Mouse (Mus musculus): ENCODE data around the gene M6pr. TPM values are rescaled to one million over a fixed set of nuclear protein-coding genes. Genes with fewer than 3 reads are reported as not detected.

Gene M6pr
- polyA plus RNA-seq, 1 experiment: 107 TPM

- WGBS: 85% methylated on average over 6 of the region's 6 CpGs
- H3K27me3 ChIP-seq (replicated peaks; ENCODE audit: control insufficient read depth, insufficient read depth, low read length): no peaks in the 10 kb centered on the region
- H3K4me1 ChIP-seq (ENCODE audit: control insufficient read depth, insufficient read depth, low read length): no peaks in the 10 kb centered on the region
- no peak for DNase-seq
- no peak within 1 kb of the TSS for H3K27ac ChIP-seq (ENCODE audit: insufficient read depth, low read depth, low read length)
- no peaks in the 10 kb centered on the region for H3K36me3 ChIP-seq (ENCODE audit: control insufficient read depth, insufficient read depth, low read length)
- H3K4me3 ChIP-seq (ENCODE audit: insufficient read depth, low read depth, low read length): no peak within 1 kb of the TSS
- no peak for TF ChIP-seq POLR2A (IDR thresholded peaks at IDR 0.05; ENCODE audit: low read depth, low read length)
- TF ChIP-seq CTCF (conservative IDR thresholded peaks at IDR 0.05; ENCODE audit: insufficient read depth, insufficient read length, low read depth, low read length): no peak
These were observed 25.7 kb upstream of the M6pr start, which contains the start of gene Klrg1 for GRCm38 (mm10) chr6:122282782-122283181. Gene Klrg1, minus strand, starts transcription at chr6:122282882.

- WGBS: 85% methylated on average over 2 of the region's 2 CpGs
- no peaks in the 10 kb centered on the region for H3K4me1 ChIP-seq (ENCODE audit: control insufficient read depth, insufficient read depth, low read length)
- TF ChIP-seq POLR2A (IDR thresholded peaks at IDR 0.05; ENCODE audit: low read depth, low read length) (no peak), CTCF (conservative IDR thresholded peaks at IDR 0.05; ENCODE audit: insufficient read depth, insufficient read length, low read depth, low read length) (no peak)
- no peaks in the 10 kb centered on the region for H3K36me3 ChIP-seq (ENCODE audit: control insufficient read depth, insufficient read depth, low read length)
- no peak overlapping the region for H3K27ac ChIP-seq (ENCODE audit: insufficient read depth, low read depth, low read length)
- no peaks in the 10 kb centered on the region for H3K27me3 ChIP-seq (replicated peaks; ENCODE audit: control insufficient read depth, insufficient read depth, low read length)
- no peak for DNase-seq
- H3K4me3 ChIP-seq (ENCODE audit: insufficient read depth, low read depth, low read length): no peak overlapping the region
These were observed 25.1 kb upstream of the M6pr start for GRCm38 (mm10) chr6:122283429-122283828.

- DNase-seq: no peak
- no peaks in the 10 kb centered on the region for H3K27me3 ChIP-seq (replicated peaks; ENCODE audit: control insufficient read depth, insufficient read depth, low read length)
- H3K36me3 ChIP-seq (ENCODE audit: control insufficient read depth, insufficient read depth, low read length): no peaks in the 10 kb centered on the region
- H3K4me3 ChIP-seq (ENCODE audit: insufficient read depth, low read depth, low read length): no peak overlapping the region
- no peak overlapping the region for H3K27ac ChIP-seq (ENCODE audit: insufficient read depth, low read depth, low read length)
- H3K4me1 ChIP-seq (ENCODE audit: control insufficient read depth, insufficient read depth, low read length): no peaks in the 10 kb centered on the region
- 86% methylated on average over 4 of the region's 4 CpGs for WGBS
- TF ChIP-seq POLR2A (IDR thresholded peaks at IDR 0.05; ENCODE audit: low read depth, low read length): no peak
These were observed 24.2 kb upstream of the M6pr start for GRCm38 (mm10) chr6:122284304-122284703.

GRCm38 (mm10) chr6:122284823-122285222, 23.7 kb upstream of the M6pr start:
- no peak for TF ChIP-seq CTCF (conservative IDR thresholded peaks at IDR 0.05; ENCODE audit: insufficient read depth, insufficient read length, low read depth, low read length)
- TF ChIP-seq POLR2A (IDR thresholded peaks at IDR 0.05; ENCODE audit: low read depth, low read length): no peak
- no peak overlapping the region for H3K4me3 ChIP-seq (ENCODE audit: insufficient read depth, low read depth, low read length)
- no peak overlapping the region for H3K27ac ChIP-seq (ENCODE audit: insufficient read depth, low read depth, low read length)
- H3K27me3 ChIP-seq (replicated peaks; ENCODE audit: control insufficient read depth, insufficient read depth, low read length): no peaks in the 10 kb centered on the region
- WGBS: 65% methylated on average over 1 of the region's 1 CpGs
- no peak for DNase-seq
- H3K4me1 ChIP-seq (ENCODE audit: control insufficient read depth, insufficient read depth, low read length): no peaks in the 10 kb centered on the region
- no peaks in the 10 kb centered on the region for H3K36me3 ChIP-seq (ENCODE audit: control insufficient read depth, insufficient read depth, low read length)

GRCm38 (mm10) chr6:122288263-122288662, 20.3 kb upstream of the M6pr start:
- Histone ChIP-seq H3K27ac (ENCODE audit: insufficient read depth, low read depth, low read length) (no peak overlapping the region), H3K36me3 (ENCODE audit: control insufficient read depth, insufficient read depth, low read length) (no peaks in the 10 kb centered on the region), H3K27me3 (replicated peaks; ENCODE audit: control insufficient read depth, insufficient read depth, low read length) (no peaks in the 10 kb centered on the region), H3K4me1 (ENCODE audit: control insufficient read depth, insufficient read depth, low read length) (no peaks in the 10 kb centered on the region), H3K4me3 (ENCODE audit: insufficient read depth, low read depth, low read length) (no peak overlapping the region)
- no peak for DNase-seq
- WGBS: 55% methylated on average over 1 of the region's 1 CpGs
- TF ChIP-seq POLR2A (IDR thresholded peaks at IDR 0.05; ENCODE audit: low read depth, low read length) (no peak), CTCF (conservative IDR thresholded peaks at IDR 0.05; ENCODE audit: insufficient read depth, insufficient read length, low read depth, low read length) (no peak)

GRCm38 (mm10) chr6:122289313-122289712, 19.2 kb upstream of the M6pr start:
- 94% methylated on average over 1 of the region's 1 CpGs for WGBS
- Histone ChIP-seq H3K27ac (ENCODE audit: insufficient read depth, low read depth, low read length) (no peak overlapping the region), H3K4me1 (ENCODE audit: control insufficient read depth, insufficient read depth, low read length) (no peaks in the 10 kb centered on the region), H3K27me3 (replicated peaks; ENCODE audit: control insufficient read depth, insufficient read depth, low read length) (no peaks in the 10 kb centered on the region), H3K36me3 (ENCODE audit: control insufficient read depth, insufficient read depth, low read length) (no peaks in the 10 kb centered on the region), H3K4me3 (ENCODE audit: insufficient read depth, low read depth, low read length) (no peak overlapping the region)
- TF ChIP-seq CTCF (conservative IDR thresholded peaks at IDR 0.05; ENCODE audit: insufficient read depth, insufficient read length, low read depth, low read length) (no peak), POLR2A (IDR thresholded peaks at IDR 0.05; ENCODE audit: low read depth, low read length) (no peak)
- no peak for DNase-seq

- WGBS: 16% methylated on average over 3 of the region's 3 CpGs
- no peak for DNase-seq
- no peak overlapping the region for H3K27ac ChIP-seq (ENCODE audit: insufficient read depth, low read depth, low read length)
These were observed 18.3 kb upstream of the M6pr start for GRCm38 (mm10) chr6:122290253-122290652.

GRCm38 (mm10) chr6:122291264-122291663, 17.3 kb upstream of the M6pr start:
- WGBS: 91% methylated on average over 2 of the region's 2 CpGs
- TF ChIP-seq POLR2A (IDR thresholded peaks at IDR 0.05; ENCODE audit: low read depth, low read length) (no peak), CTCF (conservative IDR thresholded peaks at IDR 0.05; ENCODE audit: insufficient read depth, insufficient read length, low read depth, low read length) (no peak)
- Histone ChIP-seq H3K4me1 (ENCODE audit: control insufficient read depth, insufficient read depth, low read length) (no peaks in the 10 kb centered on the region), H3K4me3 (ENCODE audit: insufficient read depth, low read depth, low read length) (no peak overlapping the region), H3K36me3 (ENCODE audit: control insufficient read depth, insufficient read depth, low read length) (no peaks in the 10 kb centered on the region), H3K27me3 (replicated peaks; ENCODE audit: control insufficient read depth, insufficient read depth, low read length) (no peaks in the 10 kb centered on the region), H3K27ac (ENCODE audit: insufficient read depth, low read depth, low read length) (no peak overlapping the region)
- no peak for DNase-seq

More at GRCm38 (mm10) chr6:122290253-122290652, 18.3 kb upstream of the M6pr start:
- TF ChIP-seq POLR2A (IDR thresholded peaks at IDR 0.05; ENCODE audit: low read depth, low read length) (no peak), CTCF (conservative IDR thresholded peaks at IDR 0.05; ENCODE audit: insufficient read depth, insufficient read length, low read depth, low read length) (no peak)
- Histone ChIP-seq H3K4me3 (ENCODE audit: insufficient read depth, low read depth, low read length) (no peak overlapping the region), H3K36me3 (ENCODE audit: control insufficient read depth, insufficient read depth, low read length) (no peaks in the 10 kb centered on the region), H3K4me1 (ENCODE audit: control insufficient read depth, insufficient read depth, low read length) (no peaks in the 10 kb centered on the region), H3K27me3 (replicated peaks; ENCODE audit: control insufficient read depth, insufficient read depth, low read length) (no peaks in the 10 kb centered on the region)
